Mouse (Mus musculus) heart, adult 8-10 months (tissue): ENCODE measurements at regions not wholly inside any gene's neighbourhood (a gene's known extent, or its start where the extent isn't known, plus 50 kb on each side); places are given as distances from the start of the nearest gene placed in this dataset.
A peak's percentile ranks its signal among the peaks of the same experiment; 100 is the strongest.

ENCODE experiments used
- DNase-seq: peaks from one replicate; pipeline ENCODE4 v3.0.0; 2022; ENCODE audit warnings: low spot score

- DNase-seq: no peak
These were observed 199.1 kb downstream of the Nuf2 start for GRCm38 (mm10) chr1:169332165-169332564.

- DNase-seq: no peak
These were observed 218.0 kb downstream of the Nuf2 start for GRCm38 (mm10) chr1:169313241-169313640.

GRCm38 (mm10) chr1:169283440-169283839, 247.8 kb downstream of the Nuf2 start:
- no peak for DNase-seq

- DNase-seq: no peak
These were observed 260.5 kb downstream of the Nuf2 start for GRCm38 (mm10) chr1:169270750-169271149.

- no peak for DNase-seq
These were observed 267.1 kb downstream of the Nuf2 start for GRCm38 (mm10) chr1:169263984-169264660.

- DNase-seq: no peak
These were observed 276.9 kb downstream of the Nuf2 start for GRCm38 (mm10) chr1:169254250-169254937.

- DNase-seq: no peak
These were observed 279.1 kb downstream of the Nuf2 start for GRCm38 (mm10) chr1:169252189-169252588.

- DNase-seq: no peak
These were observed 282.2 kb downstream of the Nuf2 start for GRCm38 (mm10) chr1:169249021-169249420.

GRCm38 (mm10) chr1:169240377-169240776, 290.9 kb downstream of the Nuf2 start:
- DNase-seq: no peak

- DNase-seq: no peak
These were observed 292.6 kb downstream of the Nuf2 start for GRCm38 (mm10) chr1:169238671-169239090.

- DNase-seq: no peak
These were observed 296.0 kb downstream of the Nuf2 start for GRCm38 (mm10) chr1:169235276-169235681.

- DNase-seq: no peak
These were observed 297.9 kb downstream of the Nuf2 start for GRCm38 (mm10) chr1:169233368-169233767.

GRCm38 (mm10) chr1:169230097-169230496, 301.2 kb downstream of the Nuf2 start:
- no peak for DNase-seq

- no peak for DNase-seq
These were observed 306.8 kb downstream of the Nuf2 start for GRCm38 (mm10) chr1:169224431-169224830.

- no peak for DNase-seq
These were observed 343.6 kb downstream of the Nuf2 start for GRCm38 (mm10) chr1:169187658-169188057.

- DNase-seq: no peak
These were observed 360.9 kb downstream of the Nuf2 start for GRCm38 (mm10) chr1:169170405-169170804.

- DNase-seq: no peak
These were observed 363.2 kb downstream of the Nuf2 start for GRCm38 (mm10) chr1:169168033-169168432.

GRCm38 (mm10) chr1:169166041-169166850, 365.0 kb downstream of the Nuf2 start:
- peak; percentile 6 for DNase-seq

- no peak for DNase-seq
These were observed 370.4 kb downstream of the Nuf2 start for GRCm38 (mm10) chr1:169160858-169161257.

- no peak for DNase-seq
These were observed 371.0 kb downstream of the Nuf2 start for GRCm38 (mm10) chr1:169160220-169160619.

- DNase-seq: peak; percentile 7
These were observed 371.5 kb downstream of the Nuf2 start for GRCm38 (mm10) chr1:169159786-169160185.

- DNase-seq: no peak
These were observed 373.8 kb downstream of the Nuf2 start for GRCm38 (mm10) chr1:169157496-169157895.
